In the genomic region with DNA sequence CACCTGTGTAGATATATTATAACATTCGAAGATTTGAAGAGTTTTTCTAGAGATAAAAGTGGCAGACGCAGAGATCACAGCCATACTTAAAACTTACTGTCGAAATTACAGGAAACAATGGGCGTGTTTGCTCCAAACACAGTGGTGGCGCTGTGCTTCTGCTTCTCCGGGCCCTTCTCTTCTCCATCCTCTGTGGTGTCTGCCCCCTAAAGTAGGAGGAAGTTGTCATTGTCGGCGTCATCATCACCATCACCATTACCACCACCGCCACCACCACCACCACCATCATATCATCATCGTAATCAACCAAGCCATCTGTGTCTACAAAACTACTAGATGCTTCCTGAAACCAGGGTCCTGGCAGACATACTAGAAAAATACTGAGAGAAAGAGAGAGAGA, we compare ENCODE assay signal across 15 mouse cellular contexts.
"Had no signal": no experiment of that assay in that cellular context is flagged by ENCODE, and none has a peak within 500 bp of the region (broad histone marks: within the 10 kb centered on the region; RNA-seq: fewer than 3 reads in every experiment).

No protein-coding gene starts in this region.

- ATAC-seq: liver, postnatal 0 days; lung, postnatal 0 days; midbrain, embryonic 16.5 days had no signal

- DNase-seq: liver, postnatal 0 days; lung, adult 2 months; lung, postnatal 14 days; lung, postnatal 36 days; midbrain, embryonic 14.5 days; retina, postnatal 1 day; right cerebral cortex, adult 18-20 months; right cerebral cortex, postnatal 25 days; right cerebral cortex, postnatal 4 days; spleen, adult 18-20 months; thymus, adult 18-20 months; thymus, postnatal 14 days; thymus, postnatal 36 days had no signal
